Mouse (Mus musculus) ES-Bruce4 (cell line): ENCODE data around the gene Hoxa5. TPM values are rescaled to one million over a fixed set of nuclear protein-coding genes. Genes with fewer than 3 reads are reported as not detected.
A peak's percentile ranks its signal among the peaks of the same experiment; 100 is the strongest.

Experiments
- H3K27ac ChIP-seq: 2 replicates; pipeline ENCODE4 v1.5.1; 2012; ENCODE audit warnings: low read length, inconsistent platforms; ENCODE audit not compliant: insufficient read depth
- H3K27me3 ChIP-seq: 2 replicates; pipeline ENCODE4 v1.6.1; 2012; ENCODE audit warnings: mild to moderate bottlenecking, low read length, inconsistent platforms; ENCODE audit not compliant: control insufficient read depth, poor library complexity, insufficient read depth, severe bottlenecking
- H3K36me3 ChIP-seq: 2 replicates; pipeline ENCODE4 v1.6.1; 2012; ENCODE audit warnings: inconsistent platforms, mild to moderate bottlenecking, low read length, moderate library complexity; ENCODE audit not compliant: control insufficient read depth, poor library complexity, insufficient read depth, severe bottlenecking
- H3K4me1 ChIP-seq: one replicate; pipeline ENCODE4 v1.8.1; 2011; ENCODE audit warnings: low read length; ENCODE audit not compliant: control insufficient read depth, insufficient read depth
- H3K4me3 ChIP-seq: 2 replicates; pipeline ENCODE4 v1.5.1; 2011; ENCODE audit warnings: low read depth, mild to moderate bottlenecking, low read length
- H3K9ac ChIP-seq: 2 replicates; pipeline ENCODE4 v1.6.1; 2012; ENCODE audit warnings: low read depth, mild to moderate bottlenecking, inconsistent platforms; ENCODE audit not compliant: poor library complexity, severe bottlenecking
- H3K9me3 ChIP-seq: replicated peaks from 2 replicates; pipeline ENCODE4 v1.6.1; 2012; ENCODE audit warnings: mild to moderate bottlenecking, low read length, inconsistent platforms; ENCODE audit not compliant: control insufficient read depth, poor library complexity, insufficient read depth, severe bottlenecking
- CTCF ChIP-seq: IDR thresholded peaks from one replicate; pipeline ENCODE4 v1.8.1; 2011; ENCODE audit warnings: low read depth, low read length
- EP300 ChIP-seq: IDR thresholded peaks from 2 replicates; pipeline ENCODE4 v1.6.1; 2011; ENCODE audit warnings: low read depth, low read length; ENCODE audit not compliant: insufficient read depth
- POLR2A ChIP-seq: IDR thresholded peaks from one replicate; pipeline ENCODE4 v1.8.1; 2011; ENCODE audit warnings: low read length; ENCODE audit not compliant: insufficient read depth
- polyA plus RNA-seq: library from polyadenylated mRNA; stranded (reverse); fragments of >200 nt; gene quantifications from 2 replicates; pipeline ENCODE4 v1.2.4, GENCODE M21; 2011; ENCODE audit warnings: low read depth; ENCODE audit not compliant: missing spikeins, insufficient read depth, insufficient read length

Gene Hoxa5
- polyA plus RNA-seq, 1 experiment, result not detected

GRCm38 (mm10) chr6:52245757-52246142 lies 41.4 kb upstream of the Hoxa5 start, which contains the start of gene Hoxa11:
Gene Hoxa11, minus strand, starts transcription at chr6:52245810.
- H3K9ac ChIP-seq, result peak within 1 kb of the TSS; percentile 39; the same call in 1 of the 2 replicates
- H3K27me3 ChIP-seq, result peaks cover 64% of the 10 kb centered on the region
- H3K36me3 ChIP-seq, result no peaks in the 10 kb centered on the region
- H3K4me3 ChIP-seq, result peak within 1 kb of the TSS; percentile 6
- H3K27ac ChIP-seq, result no peak within 1 kb of the TSS
- TF ChIP-seq EP300 (no peak), POLR2A (no peak), CTCF (no peak)
- no peaks in the 10 kb centered on the region for H3K9me3 ChIP-seq
- H3K4me1 ChIP-seq, result no peaks in the 10 kb centered on the region

GRCm38 (mm10) chr6:52245040-52245756 lies 40.8 kb upstream of the Hoxa5 start:
- Histone ChIP-seq H3K27me3 (peaks cover 64% of the 10 kb centered on the region), H3K27ac (no peak overlapping the region), H3K9me3 (no peaks in the 10 kb centered on the region), H3K4me1 (no peaks in the 10 kb centered on the region), H3K36me3 (no peaks in the 10 kb centered on the region), H3K9ac (peak overlapping the region; percentile 39; the same call in 1 of the 2 replicates), H3K4me3 (peak overlapping the region; percentile 6)
- TF ChIP-seq POLR2A (no peak), CTCF (no peak), EP300 (no peak)

GRCm38 (mm10) chr6:52244471-52245039 lies 40.2 kb upstream of the Hoxa5 start:
- Histone ChIP-seq H3K9ac (peak overlapping the region; percentile 39; the same call in 1 of the 2 replicates), H3K27me3 (peaks cover 64% of the 10 kb centered on the region), H3K4me1 (no peaks in the 10 kb centered on the region), H3K9me3 (no peaks in the 10 kb centered on the region), H3K27ac (no peak overlapping the region), H3K36me3 (no peaks in the 10 kb centered on the region), H3K4me3 (no peak overlapping the region)
- TF ChIP-seq POLR2A, result no peak
- no peak for TF ChIP-seq CTCF
- no peak for TF ChIP-seq EP300

GRCm38 (mm10) chr6:52243681-52244121 lies 39.3 kb upstream of the Hoxa5 start:
- no peak overlapping the region for H3K27ac ChIP-seq
- H3K4me1 ChIP-seq, result no peaks in the 10 kb centered on the region
- H3K9me3 ChIP-seq, result no peaks in the 10 kb centered on the region
- no peaks in the 10 kb centered on the region for H3K36me3 ChIP-seq
- no peak overlapping the region for H3K9ac ChIP-seq
- TF ChIP-seq POLR2A, result no peak
- TF ChIP-seq EP300, result 0 out of 2 replicates have a peak, but pooled peaks have one; percentile 39
- peaks cover 58% of the 10 kb centered on the region for H3K27me3 ChIP-seq
- H3K4me3 ChIP-seq, result no peak overlapping the region

- H3K9ac ChIP-seq, result no peak overlapping the region
- peaks cover 55% of the 10 kb centered on the region for H3K27me3 ChIP-seq
- H3K36me3 ChIP-seq, result no peaks in the 10 kb centered on the region
- no peaks in the 10 kb centered on the region for H3K4me1 ChIP-seq
- no peak for TF ChIP-seq POLR2A
- TF ChIP-seq CTCF, result no peak
- TF ChIP-seq EP300, result no peak
- no peaks in the 10 kb centered on the region for H3K9me3 ChIP-seq
- no peak overlapping the region for H3K27ac ChIP-seq
- H3K4me3 ChIP-seq, result no peak overlapping the region
Observed at GRCm38 (mm10) chr6:52242801-52243332, 38.5 kb upstream of the Hoxa5 start.
